1 mouse cellular context compared by ENCODE assay signal in genomic region chr5:121461339-121462170, GRCm38 (mm10).
TF ChIP-seq lines count a peak whose summit lies in the region.

No protein-coding gene starts in this region.

TF ChIP-seq in myocyte, 11 proteins besides CTCF, POLR2A, EP300 and RAD21 (continued from another document):
- TF ChIP-seq SRF (IDR thresholded peaks at IDR 0.05; ENCODE audit: control insufficient read depth, insufficient read length, low read depth) (no peak), TCF3 (IDR thresholded peaks at IDR 0.05; ENCODE audit: insufficient read length, low read depth) (no peak), CEBPB (IDR thresholded peaks at IDR 0.05; ENCODE audit: insufficient read depth, poor library complexity, severe bottlenecking) (no peak), TCF12 (IDR thresholded peaks at IDR 0.05; ENCODE audit: insufficient read depth, poor library complexity, severe bottlenecking) (no peak), REST (IDR thresholded peaks at IDR 0.05; ENCODE audit: insufficient read depth, insufficient read length) (no peak)
